Mouse (Mus musculus): ENCODE data around the gene Neil1. TPM values are rescaled to one million over a fixed set of nuclear protein-coding genes. Genes with fewer than 3 reads are reported as not detected.

Neil1 gene
- total RNA-seq (2021) = 1 to 10 TPM; 7.8 to 8.1 TPM
- long read RNA-seq, partial matches to known transcripts = 0 of 7 reads
- long read RNA-seq, other reads (novel, unspliced or antisense) = 5 of 7 reads

- DNase-seq (ENCODE audit: low spot score in 2 of 2) = peak; percentile 79 to 84
These were observed at the start of gene Neil1 for GRCm38 (mm10) chr9:57148144-57148878. TSS of gene Neil1 (minus strand) at chr9:57148305.

GRCm38 (mm10) chr9:57197414-57197813, 49.3 kb upstream of the Neil1 start:
- no peak for DNase-seq (ENCODE audit: low spot score in 2 of 2)

DNA sequence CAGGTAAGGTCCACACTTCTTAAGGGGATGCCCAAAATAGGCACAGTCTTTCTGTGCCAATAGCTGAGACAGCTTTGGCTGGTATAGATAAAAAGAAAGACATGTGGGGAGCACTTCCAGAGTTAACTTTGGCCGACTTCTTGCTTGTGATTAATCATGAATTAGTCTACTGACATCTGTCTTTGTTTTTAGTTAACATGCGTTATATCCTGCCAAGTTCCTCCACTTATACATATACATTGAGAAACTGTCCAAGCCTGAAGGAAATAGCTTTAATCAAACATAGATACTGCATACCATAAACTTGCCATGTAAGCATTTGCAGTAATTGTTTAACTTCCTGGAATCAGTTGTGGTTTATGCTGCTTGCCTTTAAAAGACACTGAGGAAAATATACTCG, 48.6 kb upstream of the Neil1 start:
- DNase-seq (ENCODE audit: low spot score in 2 of 2) = no peak

DNA sequence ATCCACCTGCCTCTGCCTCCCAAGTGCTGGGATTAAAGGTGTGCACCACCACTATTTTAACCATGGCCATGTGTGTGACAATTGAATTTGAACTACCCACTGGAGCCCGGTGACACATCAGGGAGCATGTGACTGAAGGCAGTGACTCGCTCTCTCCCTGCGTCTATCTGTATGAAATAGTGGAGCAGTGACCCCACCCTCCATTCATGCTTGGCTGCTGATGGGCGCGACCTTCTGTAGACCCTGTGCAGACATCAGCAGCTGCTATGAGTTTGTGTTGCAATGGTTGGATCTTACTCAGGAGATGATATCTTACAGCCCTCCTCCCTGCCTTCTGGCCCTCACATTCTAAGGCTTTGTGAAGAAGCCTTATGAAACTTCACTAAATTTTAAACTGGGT, 20.3 kb upstream of the Neil1 start:
- no peak for DNase-seq (ENCODE audit: low spot score in 2 of 2)

- no peak for DNase-seq (ENCODE audit: low spot score in 2 of 2)
These were observed 18.1 kb upstream of the Neil1 start for GRCm38 (mm10) chr9:57166173-57166572.

- DNase-seq (ENCODE audit: low spot score in 2 of 2) = no peak
These were observed 15.0 kb upstream of the Neil1 start for GRCm38 (mm10) chr9:57163137-57163536.

- DNase-seq (ENCODE audit: low spot score in 2 of 2) = peak in 1 of 2 experiments; percentile 25
These were observed 14.4 kb upstream of the Neil1 start for GRCm38 (mm10) chr9:57162496-57162895.

- no peak for DNase-seq (ENCODE audit: low spot score in 2 of 2)
These were observed 10.4 kb upstream of the Neil1 start for GRCm38 (mm10) chr9:57158506-57158905.

- DNase-seq (ENCODE audit: low spot score in 2 of 2) = peak; percentile 88 to 92
These were observed 9.9 kb upstream of the Neil1 start, which contains the start of gene Commd4 for GRCm38 (mm10) chr9:57158013-57158470. TSS of gene Commd4 (minus strand) at chr9:57158331.

- DNase-seq (ENCODE audit: low spot score in 2 of 2) = no peak
These were observed 9.4 kb upstream of the Neil1 start for GRCm38 (mm10) chr9:57157499-57157898.

GRCm38 (mm10) chr9:57156823-57157222, 8.7 kb upstream of the Neil1 start:
- DNase-seq (ENCODE audit: low spot score in 2 of 2) = no peak

DNA sequence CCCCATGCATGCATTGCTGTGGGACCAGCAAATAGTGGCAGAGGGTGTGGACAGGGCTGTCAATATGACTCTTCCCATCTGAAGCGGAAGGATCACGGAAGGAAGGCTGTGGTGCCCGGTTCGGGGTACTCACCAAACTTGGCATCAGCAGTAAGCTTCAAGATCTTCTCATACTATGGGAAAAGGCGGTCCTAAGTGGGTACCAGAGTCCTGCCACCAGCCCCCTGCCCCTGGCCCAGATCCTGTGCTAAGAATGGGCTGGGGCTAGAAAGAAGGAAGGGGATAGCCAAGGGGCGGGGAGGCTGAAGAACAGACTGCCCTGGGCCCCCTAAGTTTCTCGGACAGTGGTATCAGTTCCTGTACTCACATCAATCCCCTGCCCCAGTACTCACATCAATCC, 8.3 kb upstream of the Neil1 start:
- DNase-seq (ENCODE audit: low spot score in 2 of 2) = no peak

GRCm38 (mm10) chr9:57152331-57152730, 4.2 kb upstream of the Neil1 start:
- DNase-seq (ENCODE audit: low spot score in 2 of 2) = no peak

- no peak for DNase-seq (ENCODE audit: low spot score in 2 of 2)
These were observed 2.1 kb upstream of the Neil1 start for GRCm38 (mm10) chr9:57150192-57150591.

GRCm38 (mm10) chr9:57149021-57149420, 916 bp upstream of the Neil1 start:
- DNase-seq (ENCODE audit: low spot score in 2 of 2) = no peak

- peak in 1 of 2 experiments; percentile 37 for DNase-seq (ENCODE audit: low spot score in 2 of 2)
These were observed 631 bp downstream of the Neil1 start for GRCm38 (mm10) chr9:57147205-57148143.

DNA sequence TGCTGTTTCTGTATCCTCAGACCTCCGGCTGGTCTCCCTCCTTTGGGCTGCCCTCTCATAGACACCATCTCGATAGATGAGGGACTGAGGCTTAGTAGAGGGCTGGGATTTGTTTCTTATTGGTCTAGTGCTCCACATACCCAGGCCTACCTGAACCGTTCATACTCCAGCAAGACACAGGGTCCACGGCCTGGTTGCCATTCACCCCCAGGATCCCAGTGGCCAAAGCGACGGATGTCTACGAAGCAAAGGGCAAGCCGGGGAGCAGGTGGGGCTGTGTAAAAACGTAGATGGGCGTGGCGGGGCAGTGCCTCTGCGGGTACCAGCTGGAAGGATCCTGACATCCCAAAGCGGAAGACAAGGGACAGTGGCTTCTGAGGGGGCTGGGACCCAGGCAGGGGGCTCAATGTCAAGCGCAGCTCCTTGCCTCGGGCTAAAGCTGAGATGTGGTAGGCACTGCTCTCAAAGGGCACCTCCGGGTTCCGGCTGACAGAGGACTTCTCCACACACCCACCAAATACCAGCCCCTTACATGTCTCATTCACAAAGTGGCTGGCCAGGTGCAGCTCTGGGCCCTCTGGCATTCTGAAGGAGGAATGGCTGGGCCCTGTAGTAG, 1.5 kb downstream of the Neil1 start:
- DNase-seq (ENCODE audit: low spot score in 2 of 2) = no peak

GRCm38 (mm10) chr9:57144830-57145229, 3.3 kb downstream of the Neil1 start:
- no peak for DNase-seq (ENCODE audit: low spot score in 2 of 2)

GRCm38 (mm10) chr9:57143212-57143611, 4.9 kb downstream of the Neil1 start:
- DNase-seq (ENCODE audit: low spot score in 2 of 2) = no peak

DNA sequence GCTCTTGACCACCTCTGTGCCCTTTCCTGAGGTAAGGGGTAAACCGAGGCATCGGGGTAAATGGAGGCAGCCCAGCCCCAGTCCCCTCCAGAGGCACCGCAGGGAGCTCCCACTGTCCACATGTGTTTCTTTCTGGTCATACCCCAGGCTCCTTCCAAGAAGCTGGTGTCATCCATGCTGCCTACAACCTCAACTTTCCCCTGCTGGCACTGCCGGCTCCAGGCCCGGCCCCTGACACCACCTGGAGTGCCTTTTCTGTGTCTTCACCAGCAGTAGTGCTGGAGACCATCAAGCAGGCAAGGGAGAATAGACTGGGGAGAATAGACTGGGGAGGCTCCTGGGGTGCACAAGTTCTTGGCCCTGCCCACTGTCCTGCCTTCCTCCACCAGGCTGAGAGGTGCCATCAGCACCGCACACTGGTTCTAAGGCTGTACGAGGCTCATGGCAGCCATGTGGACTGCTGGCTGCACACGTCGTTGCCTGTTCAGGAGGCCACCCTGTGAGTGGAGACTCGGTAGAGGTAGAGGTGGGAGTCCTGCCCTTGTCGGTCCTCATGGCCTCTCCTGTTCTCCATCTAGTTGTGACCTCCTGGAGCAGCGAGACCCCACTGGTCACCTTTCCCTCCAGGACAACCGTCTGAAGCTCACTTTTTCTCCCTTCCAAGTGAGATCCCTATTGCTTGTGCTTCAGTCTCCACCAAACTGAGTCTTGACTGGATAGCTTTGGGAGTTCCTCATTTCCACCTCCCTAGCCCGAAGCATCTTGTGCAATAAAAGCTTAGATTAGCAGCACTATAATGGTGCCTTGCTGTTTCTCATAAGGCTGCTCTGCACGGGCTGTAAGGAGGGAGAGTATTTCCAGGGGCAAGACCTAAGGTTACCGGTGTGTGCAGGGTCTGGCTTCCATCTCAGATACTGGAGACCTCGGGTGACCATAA, 6.4 kb downstream of the Neil1 start:
- DNase-seq (ENCODE audit: low spot score in 2 of 2) = no peak

All from layer of hippocampus, postnatal 10 days (tissue).